Mouse (Mus musculus): ENCODE data around the gene Setd3. TPM values are rescaled to one million over a fixed set of nuclear protein-coding genes. Genes with fewer than 3 reads are reported as not detected.

Setd3 gene
- total RNA-seq, 2 experiments from 2014 or later = 98.9 to 107 TPM

DNA sequence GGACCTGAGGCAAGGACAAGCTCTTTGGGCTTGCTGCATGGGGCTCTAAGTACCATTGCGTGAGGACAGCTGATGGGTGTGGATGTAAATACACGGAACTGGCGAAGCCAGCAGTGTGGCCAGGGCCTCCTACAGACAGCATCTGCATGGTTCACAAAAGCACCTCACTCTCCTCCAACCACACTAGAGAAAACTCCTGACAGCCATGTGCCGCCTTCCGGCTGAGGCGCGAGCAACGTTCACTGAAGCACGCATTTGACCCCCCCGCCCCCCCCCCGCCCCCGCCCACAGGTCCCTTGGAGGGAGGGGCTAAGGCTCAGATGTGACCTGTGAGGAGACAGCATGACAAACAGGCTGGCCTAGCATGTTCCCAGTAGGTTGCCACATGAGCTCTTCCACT lies 25.9 kb upstream of the Setd3 start:
- DNase-seq (ENCODE audit: low spot score in 2 of 2) = no peak

DNA sequence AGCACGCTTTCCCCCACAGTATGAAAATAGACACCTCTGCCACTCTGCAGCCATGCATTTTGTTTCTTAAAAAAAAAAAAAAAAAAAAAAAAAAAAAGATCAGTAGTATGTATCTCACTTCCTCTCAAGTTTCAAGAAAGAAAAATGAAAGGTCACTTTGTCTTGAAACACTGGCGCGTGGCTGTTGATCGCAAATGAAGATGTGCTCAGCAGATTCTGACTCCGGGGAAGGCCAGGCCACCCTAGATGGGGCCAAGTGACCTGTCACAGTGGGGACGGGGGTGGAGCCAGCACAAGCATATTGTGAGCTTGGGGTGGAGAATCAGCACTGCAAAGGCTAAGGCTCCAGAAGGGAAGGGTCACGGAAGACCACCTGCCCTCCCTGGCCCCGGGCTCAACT lies 24.8 kb upstream of the Setd3 start:
- DNase-seq (ENCODE audit: low spot score in 2 of 2) = peak in 1 of 2 experiments; percentile 8

DNA sequence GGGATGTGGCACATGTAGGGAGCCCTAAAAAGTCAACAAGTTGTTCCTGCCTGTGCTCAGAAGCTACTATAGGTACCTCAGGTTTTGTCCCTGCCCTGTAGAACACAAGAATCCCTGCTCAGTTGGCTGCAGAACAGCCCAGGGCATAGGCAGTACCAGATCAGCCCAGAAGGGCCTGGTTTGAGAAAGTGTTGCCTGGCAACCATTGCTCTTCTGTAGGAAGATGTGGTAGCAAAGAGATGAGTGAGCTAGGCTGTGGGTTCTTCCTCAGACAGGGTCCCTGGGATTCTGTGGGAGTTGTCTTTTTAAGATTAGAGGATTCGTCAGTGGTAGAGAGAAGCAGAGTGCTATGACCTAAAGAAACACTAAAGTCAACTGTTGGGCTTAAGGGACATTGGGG lies 21.0 kb upstream of the Setd3 start:
- DNase-seq (ENCODE audit: low spot score in 2 of 2) = no peak

DNA sequence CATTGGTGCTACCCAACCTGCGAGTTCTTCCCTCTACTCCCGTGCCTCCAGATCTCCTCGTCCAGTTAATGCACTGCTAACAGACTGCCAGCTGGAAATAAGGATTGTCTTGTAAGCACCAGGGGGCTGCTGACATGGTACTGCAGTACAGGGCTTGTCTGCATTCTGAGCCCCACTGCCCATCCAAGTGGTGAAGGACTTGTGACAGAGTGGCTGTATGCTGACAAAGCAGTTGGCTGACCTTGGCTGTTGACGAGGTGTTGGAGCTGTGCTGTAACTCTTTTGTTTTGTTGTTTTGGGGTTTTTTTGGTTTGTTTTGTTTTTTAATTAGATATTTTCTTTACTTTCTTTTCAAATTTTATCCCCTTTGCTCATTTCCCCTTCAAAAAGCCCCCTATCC lies 19.3 kb upstream of the Setd3 start:
- DNase-seq (ENCODE audit: low spot score in 2 of 2) = no peak

- DNase-seq (ENCODE audit: low spot score in 2 of 2) = no peak
Observed at GRCm38 (mm10) chr12:108195761-108196160, 16.6 kb upstream of the Setd3 start.

- DNase-seq (ENCODE audit: low spot score in 2 of 2) = no peak
Observed at GRCm38 (mm10) chr12:108193878-108194277, 14.8 kb upstream of the Setd3 start.

DNA sequence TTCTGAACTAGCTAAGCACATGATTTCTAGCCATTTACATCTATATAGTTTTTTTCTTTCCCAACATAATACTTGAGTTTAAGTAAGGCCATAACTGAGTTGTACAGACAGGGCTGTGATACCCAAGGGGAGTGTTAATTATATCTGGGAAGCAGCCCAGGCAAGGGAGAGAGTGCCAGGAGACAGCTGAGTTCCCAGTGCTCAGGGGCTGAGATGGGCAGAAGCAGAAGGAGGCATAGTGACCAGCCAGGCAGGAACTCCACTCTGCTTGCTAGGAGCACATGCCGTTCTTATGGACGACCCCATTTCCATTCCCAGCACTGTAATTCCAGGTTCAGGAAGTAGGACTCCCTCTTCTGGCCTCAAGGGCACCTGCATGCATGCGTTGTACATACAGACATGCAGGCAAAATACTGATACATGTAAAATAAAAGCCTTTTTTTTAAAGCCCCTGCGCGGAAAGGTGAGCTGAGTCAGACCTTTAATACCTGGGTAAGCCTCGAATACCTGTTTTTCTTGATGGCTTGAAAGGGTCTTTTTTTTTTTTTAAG lies 8.5 kb upstream of the Setd3 start:
- DNase-seq (ENCODE audit: low spot score in 2 of 2) = no peak

GRCm38 (mm10) chr12:108181716-108182115 lies 2.6 kb upstream of the Setd3 start:
- DNase-seq (ENCODE audit: low spot score in 2 of 2) = no peak

DNA sequence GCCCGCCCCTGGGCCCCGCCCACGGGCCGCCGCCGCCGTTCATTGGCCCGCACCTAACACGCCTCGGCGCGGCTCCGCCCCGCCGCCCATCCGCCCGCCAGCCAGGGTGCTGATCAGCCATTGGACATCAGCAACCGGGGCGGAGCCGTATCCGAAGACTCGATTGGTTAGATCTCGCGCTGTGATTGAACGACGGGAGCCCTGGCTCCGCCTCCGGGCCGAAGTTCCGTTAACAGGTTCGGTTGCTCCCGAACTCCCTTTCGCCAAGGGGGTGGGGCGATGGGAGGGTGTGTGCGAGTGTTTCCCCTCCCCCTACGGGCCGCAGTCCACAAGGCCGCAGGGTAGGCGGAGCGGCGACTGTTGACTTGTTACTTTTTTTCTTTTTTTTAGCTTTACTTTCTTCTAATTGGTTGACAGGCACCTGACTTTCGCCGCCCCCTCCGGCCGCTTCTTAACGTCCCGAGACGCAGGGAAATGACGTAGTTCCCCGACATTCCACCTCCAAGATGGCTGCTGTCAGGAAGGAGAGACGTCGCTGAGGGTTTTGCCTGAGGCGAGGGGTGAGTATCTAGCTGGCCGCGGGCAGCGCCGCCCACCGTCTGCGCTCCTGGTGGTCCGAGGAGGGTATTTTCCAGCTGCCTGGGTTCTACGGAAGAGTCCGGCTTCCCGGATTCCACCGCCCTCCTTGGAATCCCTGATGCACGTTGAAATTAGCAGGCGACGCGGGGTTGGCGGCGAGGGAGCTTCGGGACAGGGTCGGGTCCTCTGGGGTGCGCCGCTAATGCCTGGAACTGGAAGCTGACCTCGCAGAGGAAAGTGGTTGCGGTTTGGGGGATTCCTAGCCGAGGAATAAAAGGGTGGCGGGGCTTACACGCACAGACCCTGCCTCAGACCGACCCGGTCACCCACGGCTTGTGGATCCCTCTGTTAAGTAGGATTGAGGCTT lies 480 bp upstream of the Setd3 start, which contains the start of gene Ccnk:
Ccnk (plus strand) TSS at position 259 of the 946 bp plus-strand sequence.
- DNase-seq (ENCODE audit: low spot score in 2 of 2) = peak; percentile 96 to 99

- peak; percentile 32 to 52 for DNase-seq (ENCODE audit: low spot score in 2 of 2)
Observed at GRCm38 (mm10) chr12:108178331-108179245, 526 bp downstream of the Setd3 start.

GRCm38 (mm10) chr12:108176366-108176765 lies 2.7 kb downstream of the Setd3 start:
- no peak for DNase-seq (ENCODE audit: low spot score in 2 of 2)

DNA sequence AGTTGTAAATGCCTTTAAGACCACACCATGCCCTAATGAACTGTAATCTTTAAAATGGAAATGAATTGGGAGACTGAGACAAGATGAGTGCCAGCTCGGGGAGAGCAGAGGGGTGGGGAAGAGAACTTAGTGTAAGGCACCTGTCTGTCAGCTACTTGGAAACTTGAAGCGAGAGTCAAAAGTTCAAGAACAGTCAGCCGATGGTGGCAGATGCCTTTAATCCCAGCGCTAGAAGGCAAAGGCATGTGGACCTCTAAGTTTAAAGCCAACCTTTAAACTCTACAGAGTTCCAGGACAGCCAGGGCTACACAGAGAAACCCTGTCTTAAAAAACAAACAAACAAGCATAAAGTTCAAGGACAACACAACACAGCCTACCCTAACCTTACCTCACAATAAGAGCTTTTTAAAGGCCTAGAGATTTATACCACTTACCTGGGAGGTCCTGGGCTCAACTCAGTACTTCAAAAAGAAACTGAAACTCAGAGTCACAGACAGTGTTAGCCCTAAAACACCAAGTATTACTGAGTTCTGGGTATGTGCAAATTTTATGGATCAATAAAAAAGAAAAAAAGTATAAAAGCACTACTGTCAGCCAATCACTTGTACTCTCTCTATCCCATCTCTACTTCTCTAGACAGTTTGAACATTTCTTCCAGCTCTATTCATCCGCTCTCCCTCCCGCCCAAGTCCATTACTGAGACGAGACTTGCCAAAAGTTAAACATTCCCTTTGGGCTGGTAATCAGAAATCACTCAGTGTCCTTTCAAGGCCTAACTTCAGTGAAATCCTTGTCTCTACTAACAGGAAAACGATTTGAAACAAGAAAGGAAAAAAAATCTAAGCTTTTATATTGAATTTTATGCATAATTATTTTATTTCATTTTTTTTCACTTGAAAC lies 4.3 kb downstream of the Setd3 start:
- DNase-seq (ENCODE audit: low spot score in 2 of 2) = no peak

DNA sequence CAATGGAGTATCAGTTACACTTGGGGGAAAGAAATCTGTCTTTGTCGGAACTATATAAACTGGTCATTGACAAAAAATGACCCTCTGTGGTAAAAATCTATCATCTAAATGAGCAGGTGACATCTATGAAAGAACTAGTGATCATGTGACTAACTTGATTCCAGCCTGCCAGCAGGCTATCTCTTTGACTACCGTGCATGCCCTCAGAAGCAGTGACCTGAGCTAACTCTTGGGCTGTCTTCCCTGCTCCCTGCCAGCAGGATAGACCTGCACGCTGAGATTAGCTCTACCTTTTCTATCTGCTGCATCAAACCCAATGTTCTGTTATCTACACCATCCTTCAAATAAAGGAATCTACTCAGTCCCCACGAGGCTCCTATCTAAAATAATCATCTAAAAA lies 6.5 kb downstream of the Setd3 start:
- no peak for DNase-seq (ENCODE audit: low spot score in 2 of 2)

DNA sequence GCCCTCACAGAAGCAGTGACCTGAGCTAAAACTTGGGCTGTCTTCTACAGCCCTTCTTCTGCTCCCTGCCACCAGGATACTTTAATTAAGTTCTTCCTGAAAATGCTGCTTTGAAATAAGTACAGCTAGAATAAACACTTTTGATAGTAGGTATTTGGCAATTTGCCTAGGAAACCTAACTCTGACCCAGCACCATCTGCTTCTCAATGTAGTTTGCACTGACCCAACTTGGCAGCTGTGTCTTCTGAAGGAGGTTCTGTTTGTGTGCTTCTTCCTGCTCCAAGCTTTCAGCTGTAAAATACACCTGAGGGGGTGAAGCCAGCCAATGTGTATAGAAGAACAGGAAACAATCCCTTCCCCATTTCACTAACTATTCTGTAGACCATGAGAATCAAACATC lies 7.8 kb downstream of the Setd3 start:
- DNase-seq (ENCODE audit: low spot score in 2 of 2) = no peak

DNA sequence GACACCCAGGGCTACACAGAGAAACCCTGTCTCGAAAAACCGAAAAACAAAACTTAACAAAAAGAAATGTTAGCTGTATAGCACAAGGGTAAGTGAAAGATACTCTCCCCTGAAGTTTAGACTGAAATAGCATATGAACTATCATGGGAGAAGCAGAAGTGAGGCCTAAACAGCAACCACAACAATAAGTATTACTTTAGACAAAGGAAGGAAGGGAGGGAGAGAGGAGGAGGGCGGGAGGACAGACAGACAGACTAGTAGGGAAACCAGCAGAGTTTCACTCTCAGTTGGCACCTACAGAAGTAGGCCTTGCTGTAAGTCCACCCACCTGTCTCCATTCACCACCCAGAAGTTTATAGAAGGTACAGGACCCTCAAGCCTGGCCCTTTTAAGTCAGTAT lies 8.6 kb downstream of the Setd3 start:
- DNase-seq (ENCODE audit: low spot score in 2 of 2) = no peak

DNA sequence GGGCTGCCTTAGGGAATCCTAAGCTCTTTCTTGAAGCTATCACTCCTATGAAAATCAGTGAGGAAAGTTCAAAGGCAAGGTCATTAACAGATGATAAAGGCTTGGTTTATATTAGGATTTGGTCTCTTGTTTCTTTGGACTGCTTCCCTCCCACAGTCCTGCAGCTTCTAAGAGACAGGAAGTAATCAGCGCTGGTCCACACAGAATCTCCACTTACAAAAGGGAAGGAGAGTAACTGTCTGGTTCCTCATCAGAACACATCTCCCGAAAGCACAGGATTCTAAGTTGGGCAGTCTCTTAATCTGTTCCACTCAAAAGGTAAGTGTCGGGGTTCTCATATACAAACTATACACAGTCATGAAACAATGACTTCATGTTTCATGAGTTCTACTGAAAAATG lies 10.2 kb downstream of the Setd3 start:
- no peak for DNase-seq (ENCODE audit: low spot score in 2 of 2)

DNA sequence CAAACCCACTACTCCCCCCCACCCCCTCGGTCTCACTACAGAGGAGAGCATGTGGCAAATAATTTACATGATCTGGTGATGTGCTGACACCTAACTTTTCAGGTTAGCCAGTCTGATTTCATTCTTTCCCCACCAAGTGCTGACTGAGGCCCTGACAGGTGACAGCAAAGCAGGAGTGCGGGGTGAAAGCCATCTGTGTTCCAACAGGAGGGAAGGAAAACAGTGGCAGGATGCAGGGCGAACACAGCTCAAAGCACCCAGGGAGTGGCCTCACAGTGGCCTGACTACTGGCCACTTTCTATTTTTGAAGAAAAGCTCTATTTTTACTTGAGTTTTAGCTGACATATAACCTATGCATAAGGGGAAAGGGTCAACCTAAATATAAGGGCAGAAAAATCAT lies 15.4 kb downstream of the Setd3 start:
- no peak for DNase-seq (ENCODE audit: low spot score in 2 of 2)

DNA sequence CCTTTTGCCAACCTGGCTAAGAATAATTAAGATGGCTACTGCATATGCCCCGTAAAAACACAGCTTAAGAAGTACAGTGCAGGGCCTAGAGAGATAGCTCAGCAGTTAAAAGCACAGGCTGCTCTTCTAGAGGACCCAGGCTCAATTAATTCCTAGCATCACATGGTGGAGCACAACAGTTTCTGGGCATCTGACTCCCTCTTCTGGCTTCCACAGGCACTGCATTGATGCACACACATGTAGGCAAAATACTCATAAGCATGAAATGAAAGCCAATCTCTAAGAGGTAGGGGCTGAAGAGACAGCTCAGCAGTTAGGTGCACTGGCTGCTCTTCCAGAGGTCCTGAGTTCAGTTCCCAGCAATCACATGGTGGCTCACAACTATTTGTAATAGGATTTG lies 17.1 kb downstream of the Setd3 start:
- no peak for DNase-seq (ENCODE audit: low spot score in 2 of 2)

DNA sequence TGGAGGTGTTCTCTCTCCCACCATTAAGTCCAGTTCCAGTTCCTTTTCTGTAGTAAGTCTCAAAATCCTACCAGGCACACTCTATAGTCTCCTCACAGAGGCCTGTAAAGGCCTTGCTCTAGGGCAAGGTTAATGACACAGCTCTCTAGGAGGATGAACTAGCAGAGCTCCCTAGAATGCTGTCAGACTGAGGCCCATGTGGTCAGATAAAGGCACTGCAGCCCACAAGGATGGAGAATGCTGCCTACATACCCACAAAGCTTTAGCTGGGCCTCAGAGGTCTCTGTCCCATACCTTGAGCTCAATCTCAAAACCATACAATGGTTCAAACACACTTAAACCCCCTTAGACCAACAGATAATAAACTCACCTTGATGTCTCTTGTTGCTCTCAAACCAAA lies 19.3 kb downstream of the Setd3 start:
- DNase-seq (ENCODE audit: low spot score in 2 of 2) = no peak

DNA sequence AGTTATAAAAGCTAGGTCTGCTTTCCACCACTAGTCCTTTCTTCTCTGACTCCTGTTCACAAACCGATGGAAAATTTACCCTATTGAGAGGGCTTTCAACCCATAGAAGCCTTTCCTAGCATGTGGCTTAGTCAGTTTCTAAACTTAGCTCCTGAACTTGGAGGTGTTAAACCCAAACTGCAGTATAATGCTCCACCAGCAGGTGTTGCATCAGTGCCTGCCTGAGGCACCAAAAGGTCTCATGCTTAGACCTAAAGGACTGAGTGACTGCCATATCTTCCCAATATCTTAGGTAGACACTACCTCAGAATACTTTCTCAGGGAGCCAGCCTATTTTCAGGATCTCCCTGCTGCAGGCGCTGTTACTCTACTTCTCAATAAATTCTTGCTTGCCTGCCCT lies 26.4 kb downstream of the Setd3 start:
- no peak for DNase-seq (ENCODE audit: low spot score in 2 of 2)

- DNase-seq (ENCODE audit: low spot score in 2 of 2) = no peak
Observed at GRCm38 (mm10) chr12:108149764-108150163, 29.4 kb downstream of the Setd3 start.
